Comparison of ENCODE assay signal across 15 mouse cellular contexts in genomic region chr9:27261905-27262304, GRCm38 (mm10). TPM values are rescaled to one million over a fixed set of nuclear protein-coding genes. Genes with fewer than 3 reads are reported as not detected.
DNase-seq lines count a peak whose midpoint lies in the region; ATAC-seq lines count a peak whose summit lies in the region.
"Had no signal": no experiment of that assay in that cellular context is flagged by ENCODE, and none has a peak within 500 bp of the region (broad histone marks: within the 10 kb centered on the region; RNA-seq: fewer than 3 reads in every experiment).

No protein-coding gene starts in this region.

- no peaks in the 10 kb centered on the region for H3K36me3 ChIP-seq in forebrain, embryonic 14.5 days (ENCODE audit: control insufficient read depth, insufficient read depth, low read length)
- no peaks in the 10 kb centered on the region for H3K36me3 ChIP-seq in forebrain, embryonic 12.5 days (replicated peaks)
- H3K36me3 ChIP-seq: liver, embryonic 15.5 days; midbrain, embryonic 10.5 days had no signal

- peak; percentile 87 for DNase-seq in forebrain, embryonic 14.5 days (ENCODE audit: low spot score)
- DNase-seq in retina, adult 2 months (ENCODE audit: low read depth, low spot score): peak; percentile 15
- DNase-seq in retina, embryonic 14.5 days (ENCODE audit: low spot score): no peak
- peak; percentile 50 to 62 for DNase-seq in layer of hippocampus, postnatal 36 days
- peak; percentile 13 to 19 for DNase-seq in right cerebral cortex, postnatal 36 days (ENCODE audit: low spot score in 2 of 2)
- no peak for DNase-seq in frontal cortex, postnatal 14 days (ENCODE audit: low spot score in 2 of 2)
- DNase-seq: adrenal gland, postnatal 14 days; cerebellum, adult 11 months; heart, adult 18-20 months; heart, postnatal 14 days; kidney, postnatal 10 days had no signal

- no peaks in the 10 kb centered on the region for H3K27me3 ChIP-seq in forebrain, embryonic 14.5 days (replicated peaks; ENCODE audit: control insufficient read depth, insufficient read depth, low read length)
- no peaks in the 10 kb centered on the region for H3K27me3 ChIP-seq in forebrain, embryonic 12.5 days
- H3K27me3 ChIP-seq: liver, embryonic 15.5 days had no signal

- peak overlapping the region; percentile 46; the same call in 1 of the 2 replicates for H3K27ac ChIP-seq in forebrain, embryonic 14.5 days (ENCODE audit: low read depth, low read length)
- no peak overlapping the region for H3K27ac ChIP-seq in forebrain, embryonic 12.5 days
- H3K27ac ChIP-seq: liver, embryonic 15.5 days; midbrain, embryonic 10.5 days had no signal

- H3K9me3 ChIP-seq in forebrain, embryonic 14.5 days (replicated peaks; ENCODE audit: control insufficient read depth, low read length): no peaks in the 10 kb centered on the region
- no peaks in the 10 kb centered on the region for H3K9me3 ChIP-seq in forebrain, embryonic 12.5 days
- H3K9me3 ChIP-seq: liver, embryonic 15.5 days; midbrain, embryonic 10.5 days had no signal

- H3K4me3 ChIP-seq in forebrain, embryonic 14.5 days (ENCODE audit: low read depth, low read length): no peak overlapping the region
- H3K4me3 ChIP-seq in forebrain, embryonic 12.5 days (replicated peaks): no peak overlapping the region
- H3K4me3 ChIP-seq: liver, embryonic 15.5 days; midbrain, embryonic 10.5 days had no signal

- WGBS in forebrain, embryonic 14.5 days: 8% methylated on average over 2 of the region's 2 CpGs
- 66% methylated on average over 2 of the region's 2 CpGs for WGBS in forebrain, embryonic 12.5 days

- H3K4me2 ChIP-seq in forebrain, embryonic 14.5 days (ENCODE audit: low read length): no peak overlapping the region
- no peak overlapping the region for H3K4me2 ChIP-seq in forebrain, embryonic 12.5 days
- H3K4me2 ChIP-seq: liver, embryonic 15.5 days had no signal

- H3K4me1 ChIP-seq in forebrain, embryonic 14.5 days (ENCODE audit: control insufficient read depth, insufficient read depth, low read length): peaks cover 2% of the 10 kb centered on the region; the same call in 1 of the 2 replicates
- H3K4me1 ChIP-seq in forebrain, embryonic 12.5 days: peaks cover 3% of the 10 kb centered on the region; the same call in 1 of the 2 replicates
- H3K4me1 ChIP-seq: liver, embryonic 15.5 days had no signal

- no peak overlapping the region for H3K9ac ChIP-seq in forebrain, embryonic 14.5 days (ENCODE audit: low read length)
- H3K9ac ChIP-seq in forebrain, embryonic 12.5 days: no peak overlapping the region
- H3K9ac ChIP-seq: liver, embryonic 15.5 days had no signal

- peak; percentile 83 for ATAC-seq in forebrain, embryonic 14.5 days
- ATAC-seq in forebrain, embryonic 12.5 days (ENCODE audit: low FRiP score): no peak
- no peak for ATAC-seq in cerebellum, adult (ENCODE audit: insufficient number of reproducible peaks, low FRiP score, low TSS enrichment)

RNA-seq across cellular contexts. Expression of gene Igsf9b, which starts 37.1 kb away (rescaled TPM):
- polyA plus RNA-seq in forebrain, embryonic 14.5 days (2014; fragmentation: Nextera tagmentation; extraction: Ambion mirVana): 5.1 and 7.5 TPM in 2 replicates
- 9.9 and 10.2 TPM in 2 replicates for polyA plus RNA-seq in forebrain, embryonic 12.5 days (2016; fragmentation: Nextera tagmentation; extraction: Ambion mirVana)
- 10 to 100 TPM; 25.7 to 29.2 TPM for total RNA-seq in layer of hippocampus, postnatal 36 days (2021)

Comparison
In these comparisons a context has a peak if more than half of its experiments do, and no peak if none do; other contexts are left out.
1. DNase-seq: peak in forebrain, embryonic 14.5 days (single experiment), retina, adult 2 months (single experiment), layer of hippocampus, postnatal 36 days (2 of 2) and right cerebral cortex, postnatal 36 days (2 of 2); none in retina, embryonic 14.5 days (single experiment) and frontal cortex, postnatal 14 days (0 of 2).